Mouse (Mus musculus): ENCODE measurements around the gene Igfbp5.

DNA sequence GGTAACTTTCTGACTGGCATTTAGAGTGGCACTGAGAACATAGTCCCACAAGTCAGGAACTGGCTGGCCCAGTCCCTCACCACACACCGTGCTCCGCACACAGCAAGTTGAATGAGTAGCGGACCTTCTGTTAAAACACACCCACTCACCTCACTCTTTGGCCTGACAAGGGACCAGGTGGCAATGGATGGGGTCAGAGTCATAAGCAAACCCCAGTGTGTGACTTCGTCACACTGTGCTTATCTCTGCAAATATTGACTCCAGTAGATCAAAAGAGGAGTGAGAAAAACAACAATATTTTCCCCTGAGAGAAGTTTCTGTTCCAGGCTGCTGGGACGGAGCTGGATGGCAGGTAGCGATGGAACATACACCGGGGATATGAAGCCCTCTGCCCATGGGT, 65.4 kb downstream of the Igfbp5 start:
- TF ChIP-seq MAX (IDR thresholded peaks at IDR 0.05; ENCODE audit: low read depth) = no peak
- no peak for TF ChIP-seq POLR2A (IDR thresholded peaks at IDR 0.05; ENCODE audit: insufficient read length, low read depth)
- no peak for TF ChIP-seq MYOG (IDR thresholded peaks at IDR 0.05; ENCODE audit: control insufficient read depth in 1 of 3, insufficient read depth in 1 of 3, insufficient read length in 2 of 3, low read depth in 2 of 3)
- TF ChIP-seq E2F4 (IDR thresholded peaks at IDR 0.05; ENCODE audit: insufficient read depth) = no peak
- TF ChIP-seq USF1 (IDR thresholded peaks at IDR 0.05; ENCODE audit: low read depth) = no peak
- TF ChIP-seq TCF12 (IDR thresholded peaks at IDR 0.05; ENCODE audit: insufficient read depth, poor library complexity, severe bottlenecking) = no peak
- TF ChIP-seq POLR2AphosphoS2 (IDR thresholded peaks at IDR 0.05; ENCODE audit: insufficient read length, low read depth) = no peak
- no peak for TF ChIP-seq TCF3 (IDR thresholded peaks at IDR 0.05; ENCODE audit: insufficient read length, low read depth)
- no peak for TF ChIP-seq CEBPB (IDR thresholded peaks at IDR 0.05; ENCODE audit: insufficient read depth, poor library complexity, severe bottlenecking)
- no peak for TF ChIP-seq REST (IDR thresholded peaks at IDR 0.05; ENCODE audit: insufficient read depth, insufficient read length)
- TF ChIP-seq MYOD1 (IDR thresholded peaks at IDR 0.05; ENCODE audit: control insufficient read depth in 1 of 3, insufficient read length in 2 of 3, low read depth in 2 of 3) = no peak
- no peak for TF ChIP-seq SRF (IDR thresholded peaks at IDR 0.05; ENCODE audit: control insufficient read depth, insufficient read length, low read depth)
